Mouse (Mus musculus): ENCODE measurements around the gene Cript.

GRCm38 (mm10) chr17:87038496-87038895 lies 13.1 kb downstream of the Cript start:
- no peak for TF ChIP-seq CEBPB (IDR thresholded peaks at IDR 0.05; ENCODE audit: low read depth)
- no peak for TF ChIP-seq CTCF (IDR thresholded peaks at IDR 0.05; ENCODE audit: control insufficient read depth, insufficient read depth, insufficient read length)
- no peak for TF ChIP-seq USF1 (IDR thresholded peaks at IDR 0.05; ENCODE audit: low read depth)
- no peak for TF ChIP-seq MAX (IDR thresholded peaks at IDR 0.05)
- TF ChIP-seq MYOG (IDR thresholded peaks at IDR 0.05; ENCODE audit: control insufficient read depth, extremely low read depth, insufficient read length): no peak
- TF ChIP-seq MYOD1 (IDR thresholded peaks at IDR 0.05; ENCODE audit: control insufficient read depth, insufficient read length, low read depth): no peak
- TF ChIP-seq FOSL1 (IDR thresholded peaks at IDR 0.05; ENCODE audit: insufficient read depth, low read length, poor library complexity, severe bottlenecking): no peak
